Mouse (Mus musculus): ENCODE measurements around the gene Nomo1. TPM values are rescaled to one million over a fixed set of nuclear protein-coding genes. Genes with fewer than 3 reads are reported as not detected.

The Nomo1 gene
- polyA plus RNA-seq, 1 experiment from 2014 or later = 26.4 TPM

- Histone ChIP-seq H3K9ac (no peak overlapping the region), H3K4me2 (no peak overlapping the region), H3K27ac (ENCODE audit: low read depth) (no peak overlapping the region), H3K9me3 (ENCODE audit: low read depth, low read length) (no peaks in the 10 kb centered on the region), H3K4me1 (ENCODE audit: insufficient read depth) (no peaks in the 10 kb centered on the region), H3K36me3 (ENCODE audit: insufficient read depth) (peaks cover 40% of the 10 kb centered on the region), H3K4me3 (ENCODE audit: low read depth, low read length) (no peak overlapping the region), H3K27me3 (ENCODE audit: insufficient read depth, low read length) (no peaks in the 10 kb centered on the region)
- DNase-seq = peak; percentile 48
- peak; percentile 36; the same call in 1 of the 2 replicates for ATAC-seq (ENCODE audit: insufficient read depth)
- 52% methylated on average over 16 of the region's 16 CpGs for WGBS
- no peak for TF ChIP-seq CTCF (IDR thresholded peaks at IDR 0.05; ENCODE audit: low read depth)
Measured at GRCm38 (mm10) chr7:46084839-46085513, 51.5 kb downstream of the Nomo1 start.

DNA sequence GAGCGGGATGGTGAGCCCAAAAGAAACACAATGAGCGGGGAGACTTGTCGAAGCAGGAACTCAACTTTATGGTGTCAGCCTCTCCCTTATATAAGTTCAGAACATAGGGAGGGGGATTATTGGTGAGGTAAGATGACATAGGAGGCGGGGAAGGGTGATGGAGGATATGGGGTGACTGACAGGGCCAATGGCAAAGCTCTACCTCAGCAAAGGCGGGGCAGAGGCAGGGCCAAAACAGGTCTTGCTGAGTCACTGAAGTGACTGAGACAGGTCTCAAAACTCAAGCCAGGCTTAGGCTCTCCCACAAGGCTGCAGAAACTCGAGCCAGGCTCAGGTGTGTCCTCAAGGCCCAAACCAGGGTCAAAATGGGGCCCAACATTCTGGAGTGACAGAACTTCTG, 52.9 kb downstream of the Nomo1 start:
- Histone ChIP-seq H3K9me3 (ENCODE audit: low read depth, low read length) (no peaks in the 10 kb centered on the region), H3K4me3 (ENCODE audit: low read depth, low read length) (no peak overlapping the region), H3K4me1 (ENCODE audit: insufficient read depth) (no peaks in the 10 kb centered on the region), H3K4me2 (no peak overlapping the region), H3K27me3 (ENCODE audit: insufficient read depth, low read length) (no peaks in the 10 kb centered on the region), H3K9ac (no peak overlapping the region), H3K36me3 (ENCODE audit: insufficient read depth) (peaks cover 28% of the 10 kb centered on the region), H3K27ac (ENCODE audit: low read depth) (no peak overlapping the region)
- no peak for DNase-seq
- no peak for TF ChIP-seq CTCF (IDR thresholded peaks at IDR 0.05; ENCODE audit: low read depth)
- 80% methylated on average over 6 of the region's 6 CpGs for WGBS
- no peak for ATAC-seq (ENCODE audit: insufficient read depth)

GRCm38 (mm10) chr7:46088241-46088640, 54.7 kb downstream of the Nomo1 start:
- Histone ChIP-seq H3K9ac (no peak overlapping the region), H3K27me3 (ENCODE audit: insufficient read depth, low read length) (no peaks in the 10 kb centered on the region), H3K9me3 (ENCODE audit: low read depth, low read length) (no peaks in the 10 kb centered on the region), H3K27ac (ENCODE audit: low read depth) (no peak overlapping the region), H3K36me3 (ENCODE audit: insufficient read depth) (peaks cover 9% of the 10 kb centered on the region), H3K4me2 (no peak overlapping the region), H3K4me1 (ENCODE audit: insufficient read depth) (no peaks in the 10 kb centered on the region), H3K4me3 (ENCODE audit: low read depth, low read length) (no peak overlapping the region)
- no peak for DNase-seq
- ATAC-seq (ENCODE audit: insufficient read depth) = no peak
- WGBS = 81% methylated on average over 6 of the region's 6 CpGs
- TF ChIP-seq CTCF (IDR thresholded peaks at IDR 0.05; ENCODE audit: low read depth) = no peak

- no peak for ATAC-seq (ENCODE audit: insufficient read depth)
Measured at GRCm38 (mm10) chr7:46092803-46093202, 59.3 kb downstream of the Nomo1 start.

DNA sequence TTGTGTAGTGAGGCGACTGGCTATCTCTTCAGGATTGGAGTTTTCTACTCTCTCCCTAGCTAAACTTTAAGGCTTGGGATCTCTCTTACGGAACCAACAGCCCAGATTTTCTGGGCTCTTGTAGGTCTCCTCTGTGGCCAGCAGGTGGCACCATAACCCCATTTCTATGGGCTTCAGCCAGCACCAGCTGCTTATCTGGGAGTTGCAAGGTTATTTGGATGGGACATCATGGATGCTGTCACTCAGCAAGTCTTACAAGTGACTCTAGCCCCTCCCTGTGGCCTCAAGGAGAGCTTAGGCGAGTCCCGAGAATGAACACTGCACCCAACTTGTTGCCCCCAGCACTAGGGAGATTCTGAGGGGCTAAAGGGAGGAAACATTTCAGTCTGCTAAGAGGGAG, 62.6 kb downstream of the Nomo1 start:
- H3K27me3 ChIP-seq (ENCODE audit: insufficient read depth, low read length) = peaks cover 13% of the 10 kb centered on the region
- no peak overlapping the region for H3K4me3 ChIP-seq (ENCODE audit: low read depth, low read length)
- ATAC-seq (ENCODE audit: insufficient read depth) = peak; percentile 32; the same call in 1 of the 2 replicates
- no peaks in the 10 kb centered on the region for H3K36me3 ChIP-seq (ENCODE audit: insufficient read depth)
- peak; percentile 90 for TF ChIP-seq CTCF (IDR thresholded peaks at IDR 0.05; ENCODE audit: low read depth)
- no peaks in the 10 kb centered on the region for H3K9me3 ChIP-seq (ENCODE audit: low read depth, low read length)
- WGBS = 5% methylated on average over 4 of the region's 4 CpGs
- DNase-seq = peak; percentile 89
- H3K9ac ChIP-seq = no peak overlapping the region
- H3K4me1 ChIP-seq (ENCODE audit: insufficient read depth) = peaks cover 4% of the 10 kb centered on the region; the same call in 1 of the 2 replicates
- no peak overlapping the region for H3K4me2 ChIP-seq
- no peak overlapping the region for H3K27ac ChIP-seq (ENCODE audit: low read depth)

More at GRCm38 (mm10) chr7:46092803-46093202, 59.3 kb downstream of the Nomo1 start:
- Histone ChIP-seq H3K4me2 (no peak overlapping the region), H3K9ac (no peak overlapping the region), H3K36me3 (ENCODE audit: insufficient read depth) (no peaks in the 10 kb centered on the region), H3K4me1 (ENCODE audit: insufficient read depth) (no peaks in the 10 kb centered on the region), H3K4me3 (ENCODE audit: low read depth, low read length) (no peak overlapping the region), H3K27me3 (ENCODE audit: insufficient read depth, low read length) (peaks cover 7% of the 10 kb centered on the region; the same call in 1 of the 2 replicates), H3K27ac (ENCODE audit: low read depth) (no peak overlapping the region), H3K9me3 (ENCODE audit: low read depth, low read length) (no peaks in the 10 kb centered on the region)
- no peak for DNase-seq
- no peak for TF ChIP-seq CTCF (IDR thresholded peaks at IDR 0.05; ENCODE audit: low read depth)
- WGBS = 46% methylated on average over 8 of the region's 8 CpGs

GRCm38 (mm10) chr7:46097319-46097783, 63.9 kb downstream of the Nomo1 start:
- ATAC-seq (ENCODE audit: insufficient read depth) (no peak), DNase-seq (no peak)
- Histone ChIP-seq H3K27ac (ENCODE audit: low read depth) (no peak overlapping the region), H3K4me3 (ENCODE audit: low read depth, low read length) (no peak overlapping the region), H3K9ac (no peak overlapping the region), H3K4me1 (ENCODE audit: insufficient read depth) (peaks cover 4% of the 10 kb centered on the region; the same call in 1 of the 2 replicates), H3K4me2 (0 out of 2 replicates have a peak overlapping the region, but pooled peaks have one; percentile 3), H3K36me3 (ENCODE audit: insufficient read depth) (no peaks in the 10 kb centered on the region), H3K9me3 (ENCODE audit: low read depth, low read length) (no peaks in the 10 kb centered on the region), H3K27me3 (ENCODE audit: insufficient read depth, low read length) (peaks cover 13% of the 10 kb centered on the region)
- no peak for TF ChIP-seq CTCF (IDR thresholded peaks at IDR 0.05; ENCODE audit: low read depth)
- WGBS = 60% methylated on average over 4 of the region's 4 CpGs

GRCm38 (mm10) chr7:46098221-46098918, 64.9 kb downstream of the Nomo1 start:
- no peaks in the 10 kb centered on the region for H3K9me3 ChIP-seq (ENCODE audit: low read depth, low read length)
- ATAC-seq (ENCODE audit: insufficient read depth) (no peak), DNase-seq (no peak)
- WGBS = 66% methylated on average over 19 of the region's 19 CpGs
- H3K4me3 ChIP-seq (ENCODE audit: low read depth, low read length) = no peak overlapping the region
- peaks cover 4% of the 10 kb centered on the region; the same call in 1 of the 2 replicates for H3K4me1 ChIP-seq (ENCODE audit: insufficient read depth)
- H3K27me3 ChIP-seq (ENCODE audit: insufficient read depth, low read length) = peaks cover 13% of the 10 kb centered on the region
- no peak overlapping the region; the same call in 1 of the 2 replicates for H3K4me2 ChIP-seq
- H3K9ac ChIP-seq = no peak overlapping the region
- no peaks in the 10 kb centered on the region for H3K36me3 ChIP-seq (ENCODE audit: insufficient read depth)
- no peak overlapping the region; the same call in 1 of the 2 replicates for H3K27ac ChIP-seq (ENCODE audit: low read depth)
- no peak for TF ChIP-seq CTCF (IDR thresholded peaks at IDR 0.05; ENCODE audit: low read depth)

Data from lung, embryonic 14.5 days (tissue).